Mouse (Mus musculus) kidney, adult 2 months (tissue): Measurements from ENCODE around the gene Zfp799.

Experiments
- CTCF ChIP-seq: fragments of 200-500 bp; conservative IDR thresholded peaks from 2 replicates; pipeline ENCODE4 v1.5.1; 2011; ENCODE audit warnings: low read depth, mild to moderate bottlenecking, control low read depth, low read length, moderate library complexity, mixed read lengths; ENCODE audit not compliant: insufficient read depth, insufficient read length
- POLR2A ChIP-seq: fragments of 200-500 bp; IDR thresholded peaks from one replicate; pipeline ENCODE4 v1.6.1; 2011; ENCODE audit warnings: low read depth, low read length, control low read depth

DNA sequence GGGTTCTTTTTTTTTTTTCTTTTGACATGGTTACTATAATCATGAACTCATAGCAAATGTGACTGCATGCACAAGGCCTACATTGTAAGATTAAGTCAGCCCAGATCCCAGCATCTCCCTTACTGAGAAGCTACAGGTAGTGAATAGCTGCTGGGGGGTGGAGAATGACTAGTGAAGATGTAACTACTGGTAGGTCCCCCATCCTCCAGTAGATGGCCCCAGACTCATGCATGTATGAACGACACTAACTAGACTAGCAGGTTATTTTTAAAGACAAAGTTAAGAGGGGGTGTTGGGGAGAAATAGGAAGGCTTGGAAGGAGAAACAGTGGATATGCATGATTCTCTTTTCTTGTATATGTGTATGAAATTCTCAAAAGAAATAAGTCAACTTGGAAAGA lies 58.8 kb downstream of the Zfp799 start:
- 0 out of 2 replicates have a peak, but pooled peaks have one; percentile 20 for TF ChIP-seq CTCF
- no peak for TF ChIP-seq POLR2A
